Mouse (Mus musculus) embryo, embryonic 11 days (tissue): ENCODE measurements around the gene Naa10.
A peak's percentile ranks its signal among the peaks of the same experiment; 100 is the strongest.

Experiments
- DNase-seq: peaks from one replicate; pipeline ENCODE4 v3.0.0-alpha.2; 2015

Naa10 gene

GRCm38 (mm10) chrX:73921823-73922549, at the start of gene Naa10, which contains the start of gene Arhgap4:
Naa10 (minus strand) TSS chrX:73921944.
Arhgap4 (minus strand) TSS chrX:73921870.
- DNase-seq: peak; percentile 91

- DNase-seq: no peak
These were observed 49.0 kb upstream of the Naa10 start for GRCm38 (mm10) chrX:73970781-73971180.

- no peak for DNase-seq
These were observed 48.0 kb upstream of the Naa10 start for GRCm38 (mm10) chrX:73969729-73970128.

GRCm38 (mm10) chrX:73969167-73969566, 47.4 kb upstream of the Naa10 start:
- no peak for DNase-seq

- DNase-seq: peak; percentile 93
These were observed 45.7 kb upstream of the Naa10 start for GRCm38 (mm10) chrX:73967177-73968075.

- DNase-seq: peak; percentile 88
These were observed 44.8 kb upstream of the Naa10 start, which contains the start of gene Hcfc1 for GRCm38 (mm10) chrX:73966248-73967176. Hcfc1 (minus strand) TSS chrX:73966357.

GRCm38 (mm10) chrX:73965307-73965706, 43.6 kb upstream of the Naa10 start:
- peak; percentile 32 for DNase-seq

- no peak for DNase-seq
These were observed 42.6 kb upstream of the Naa10 start for GRCm38 (mm10) chrX:73964363-73964762.

- no peak for DNase-seq
These were observed 33.2 kb upstream of the Naa10 start for GRCm38 (mm10) chrX:73954988-73955387.

- DNase-seq: no peak
These were observed 30.9 kb upstream of the Naa10 start for GRCm38 (mm10) chrX:73952603-73953002.

- DNase-seq: no peak
These were observed 27.6 kb upstream of the Naa10 start for GRCm38 (mm10) chrX:73949341-73949740.

GRCm38 (mm10) chrX:73948647-73949046, 26.9 kb upstream of the Naa10 start:
- DNase-seq: peak; percentile 66

GRCm38 (mm10) chrX:73946896-73947295, 25.2 kb upstream of the Naa10 start:
- no peak for DNase-seq

- DNase-seq: no peak
These were observed 20.6 kb upstream of the Naa10 start for GRCm38 (mm10) chrX:73942294-73942693.

GRCm38 (mm10) chrX:73941860-73942259, 20.1 kb upstream of the Naa10 start:
- DNase-seq: no peak

- no peak for DNase-seq
These were observed 10.1 kb upstream of the Naa10 start for GRCm38 (mm10) chrX:73931871-73932270.

GRCm38 (mm10) chrX:73930402-73931062, 8.8 kb upstream of the Naa10 start, which contains the start of gene Renbp:
Renbp (minus strand) TSS chrX:73930850.
- peak; percentile 76 for DNase-seq

GRCm38 (mm10) chrX:73922550-73922882, 772 bp upstream of the Naa10 start:
- DNase-seq: peak; percentile 6

GRCm38 (mm10) chrX:73921285-73921822, 390 bp downstream of the Naa10 start:
- DNase-seq: peak; percentile 16

- no peak for DNase-seq
These were observed 3.1 kb downstream of the Naa10 start for GRCm38 (mm10) chrX:73918631-73919030.

- no peak for DNase-seq
These were observed 4.8 kb downstream of the Naa10 start for GRCm38 (mm10) chrX:73916945-73917344.
